Comparison of ENCODE assay signal across 8 mouse cellular contexts in the genomic region with DNA sequence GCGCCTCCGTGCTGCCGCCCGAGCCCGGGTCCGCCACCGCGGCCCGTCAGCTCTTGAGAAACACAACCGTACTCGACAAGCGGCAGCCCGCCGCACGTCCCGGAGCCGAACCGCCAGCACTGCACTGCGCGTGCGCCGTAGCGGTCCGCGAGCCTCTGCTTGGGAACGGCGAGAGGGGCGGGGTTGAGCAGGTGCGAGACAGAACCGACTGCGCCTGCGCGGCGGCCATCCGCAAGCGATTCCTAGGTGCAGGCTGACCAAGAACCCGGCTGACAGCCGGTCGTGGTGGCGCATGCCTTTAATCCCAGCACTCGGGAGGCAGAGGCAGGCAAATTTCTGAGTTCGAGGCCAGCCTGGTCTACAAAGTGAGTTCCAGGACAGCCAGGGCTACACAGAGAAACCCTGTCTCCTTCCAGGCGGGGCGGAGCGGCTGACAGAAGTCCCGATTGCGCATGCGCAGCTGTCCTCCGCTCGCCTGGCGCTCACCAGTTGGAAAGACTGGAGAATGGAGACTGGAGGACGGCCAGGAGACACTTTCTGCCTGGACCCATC. TPM values are rescaled to one million over a fixed set of nuclear protein-coding genes. Genes with fewer than 3 reads are reported as not detected.
A peak's percentile ranks its signal among the peaks of the same experiment; 100 is the strongest.
DNase-seq lines count a peak whose midpoint lies in the region; ATAC-seq and TF ChIP-seq lines count a peak whose summit lies in the region.

Gene Rfxap, minus strand, starts transcription at position 126 of the 552 bp plus-strand sequence.

- peak within 1 kb of the TSS; percentile 81 for H3K27ac ChIP-seq in embryonic facial prominence, embryonic 13.5 days
- peak within 1 kb of the TSS; percentile 83 for H3K27ac ChIP-seq in kidney, adult 2 months (ENCODE audit: insufficient read depth, low read depth, low read length)
- H3K27ac ChIP-seq in limb, embryonic 12.5 days = peak within 1 kb of the TSS; percentile 94
- H3K27ac ChIP-seq in midbrain, embryonic 15.5 days = peak within 1 kb of the TSS; percentile 96
- peak within 1 kb of the TSS; percentile 81 for H3K27ac ChIP-seq in spleen, adult 2 months (ENCODE audit: insufficient read depth, low read length)

- H3K9me3 ChIP-seq in embryonic facial prominence, embryonic 13.5 days = no peaks in the 10 kb centered on the region
- H3K9me3 ChIP-seq in limb, embryonic 12.5 days = no peaks in the 10 kb centered on the region
- H3K9me3 ChIP-seq in midbrain, embryonic 15.5 days = no peaks in the 10 kb centered on the region

- TF ChIP-seq CTCF in kidney, adult 2 months (conservative IDR thresholded peaks at IDR 0.05; ENCODE audit: insufficient read depth, insufficient read length, low read depth, low read length) = 0 out of 2 replicates have a peak, but pooled peaks have one; percentile 2
- TF ChIP-seq CTCF in spleen, adult 2 months (IDR thresholded peaks at IDR 0.05; ENCODE audit: extremely low read depth, insufficient read depth, insufficient read length, insufficient replicate concordance) = no peak

- WGBS in embryonic facial prominence, embryonic 13.5 days = under 1% methylated on average over 52 of the region's 52 CpGs
- WGBS in kidney, adult 2 months = under 1% methylated on average over 52 of the region's 52 CpGs
- WGBS in limb, embryonic 12.5 days = under 1% methylated on average over 52 of the region's 52 CpGs
- under 1% methylated on average over 52 of the region's 52 CpGs for WGBS in midbrain, embryonic 15.5 days
- WGBS in spleen, adult 2 months = under 1% methylated on average over 52 of the region's 52 CpGs

- peak within 1 kb of the TSS; percentile 89 for H3K4me2 ChIP-seq in embryonic facial prominence, embryonic 13.5 days
- H3K4me2 ChIP-seq in limb, embryonic 12.5 days = peak within 1 kb of the TSS; percentile 77
- H3K4me2 ChIP-seq in midbrain, embryonic 15.5 days = peak within 1 kb of the TSS; percentile 85

- no peaks in the 10 kb centered on the region for H3K27me3 ChIP-seq in embryonic facial prominence, embryonic 13.5 days
- no peaks in the 10 kb centered on the region for H3K27me3 ChIP-seq in kidney, adult 2 months (replicated peaks; ENCODE audit: control insufficient read depth, insufficient read depth, low read length)
- peaks cover 5% of the 10 kb centered on the region; the same call in 1 of the 2 replicates for H3K27me3 ChIP-seq in limb, embryonic 12.5 days
- H3K27me3 ChIP-seq in midbrain, embryonic 15.5 days (replicated peaks) = no peaks in the 10 kb centered on the region
- no peaks in the 10 kb centered on the region for H3K27me3 ChIP-seq in spleen, adult 2 months (ENCODE audit: control insufficient read depth, insufficient read depth, low read length)

- TF ChIP-seq POLR2A in kidney, adult 2 months (IDR thresholded peaks at IDR 0.05; ENCODE audit: low read depth, low read length) = peak; percentile 74
- TF ChIP-seq POLR2A in spleen, adult 2 months (IDR thresholded peaks at IDR 0.05; ENCODE audit: low read depth, low read length) = peak; percentile 71

- peak within 1 kb of the TSS; percentile 86 for H3K4me3 ChIP-seq in embryonic facial prominence, embryonic 13.5 days
- H3K4me3 ChIP-seq in kidney, adult 2 months (ENCODE audit: insufficient read depth, low read depth, low read length) = peak within 1 kb of the TSS; percentile 97
- peak within 1 kb of the TSS; percentile 86 for H3K4me3 ChIP-seq in limb, embryonic 12.5 days (replicated peaks)
- H3K4me3 ChIP-seq in midbrain, embryonic 15.5 days = peak within 1 kb of the TSS; percentile 70
- H3K4me3 ChIP-seq in spleen, adult 2 months (ENCODE audit: extremely low read depth, insufficient read depth, insufficient read length) = peak within 1 kb of the TSS; percentile 84

- DNase-seq in 3134 (ENCODE audit: extremely low read depth, insufficient read length, low spot score) = peak; percentile 98
- DNase-seq in adrenal gland, postnatal 36 days = peak; percentile 96 to 98
- peak; percentile 96 for DNase-seq in heart, adult 18-20 months
- peak; percentile 97 for DNase-seq in kidney, adult 2 months
- peak; percentile 89 to 93 for DNase-seq in spleen, adult 2 months (ENCODE audit: low read depth in 1 of 2, low spot score in 2 of 2)

- peak; percentile 91 for ATAC-seq in embryonic facial prominence, embryonic 13.5 days (ENCODE audit: insufficient number of reproducible peaks, insufficient read depth, low FRiP score, low TSS enrichment, low read depth)
- ATAC-seq in limb, embryonic 12.5 days (ENCODE audit: insufficient number of reproducible peaks, insufficient read depth, low FRiP score, low TSS enrichment, low read depth) = peak; percentile 88
- peak; percentile 94 for ATAC-seq in midbrain, embryonic 15.5 days (replicated peaks)

- H3K9ac ChIP-seq in embryonic facial prominence, embryonic 13.5 days = peak within 1 kb of the TSS; percentile 97
- H3K9ac ChIP-seq in limb, embryonic 12.5 days (replicated peaks) = peak within 1 kb of the TSS; percentile 93
- H3K9ac ChIP-seq in midbrain, embryonic 15.5 days = peak within 1 kb of the TSS; percentile 94

- H3K36me3 ChIP-seq in embryonic facial prominence, embryonic 13.5 days = peaks cover 13% of the 10 kb centered on the region
- peaks cover 2% of the 10 kb centered on the region; the same call in 1 of the 2 replicates for H3K36me3 ChIP-seq in kidney, adult 2 months (ENCODE audit: control insufficient read depth, insufficient read depth, low read length)
- peaks cover 17% of the 10 kb centered on the region for H3K36me3 ChIP-seq in limb, embryonic 12.5 days
- peaks cover 10% of the 10 kb centered on the region for H3K36me3 ChIP-seq in midbrain, embryonic 15.5 days (replicated peaks)
- peaks cover 11% of the 10 kb centered on the region for H3K36me3 ChIP-seq in spleen, adult 2 months (ENCODE audit: control insufficient read depth, insufficient read depth, low read length)

- H3K4me1 ChIP-seq in embryonic facial prominence, embryonic 13.5 days = peaks cover 21% of the 10 kb centered on the region
- peaks cover 7% of the 10 kb centered on the region; the same call in 1 of the 2 replicates for H3K4me1 ChIP-seq in kidney, adult 2 months (ENCODE audit: control insufficient read depth, insufficient read depth, low read length)
- H3K4me1 ChIP-seq in limb, embryonic 12.5 days (replicated peaks) = peaks cover 19% of the 10 kb centered on the region
- peaks cover 19% of the 10 kb centered on the region for H3K4me1 ChIP-seq in midbrain, embryonic 15.5 days
- H3K4me1 ChIP-seq in spleen, adult 2 months (ENCODE audit: control insufficient read depth, insufficient read depth, insufficient read length) = peaks cover 2% of the 10 kb centered on the region

RNA-seq across cellular contexts. Expression of gene Rfxap, which starts in this region (rescaled TPM):
- 10 to 100 TPM; 27.9 to 44.1 TPM for total RNA-seq in adrenal gland, postnatal 36 days (2021)
- polyA plus RNA-seq in embryonic facial prominence, embryonic 13.5 days (2015; fragmentation: Nextera tagmentation; extraction: Ambion mirVana) = 40.2 and 41.2 TPM in 2 replicates
- total RNA-seq in heart, adult 18-20 months (2021) = 10 to 100 TPM; 16.6 to 19.1 TPM
- polyA plus RNA-seq in kidney, adult 2 months (2012; rRNA removed) = 13.3 and 16.7 TPM in 2 replicates
- polyA plus RNA-seq in limb, embryonic 12.5 days (2016; fragmentation: Nextera tagmentation; extraction: Ambion mirVana) = 60.8 and 64.0 TPM in 2 replicates
- 41.9 and 44.1 TPM in 2 replicates for polyA plus RNA-seq in midbrain, embryonic 15.5 days (2015; fragmentation: Nextera tagmentation; extraction: Ambion mirVana)
- 18.4 and 22.8 TPM in 2 replicates for polyA plus RNA-seq in spleen, adult 2 months (2012; rRNA removed)

Comparison
In these comparisons a context has a peak if more than half of its experiments do, and no peak if none do; other contexts are left out.
1. Peak in every context shown above with its lines: DNase-seq, ATAC-seq, H3K4me3 ChIP-seq and H3K27ac ChIP-seq.